Mouse (Mus musculus): ENCODE data around the gene Nmnat1. TPM values are rescaled to one million over a fixed set of nuclear protein-coding genes. Genes with fewer than 3 reads are reported as not detected.

Nmnat1 gene
- total RNA-seq (2023): 1 to 10 TPM; 4.8 to 7.3 TPM

GRCm38 (mm10) chr4:149485053-149485824, at the start of gene Nmnat1, which contains the start of gene Lzic:
Gene Nmnat1, minus strand, starts transcription at chr4:149485202.
Gene Lzic, plus strand, starts transcription at chr4:149485229.

GRCm38 (mm10) chr4:149517868-149518340, 32.9 kb upstream of the Nmnat1 start, which contains the start of gene Ctnnbip1:
Gene Ctnnbip1, plus strand, starts transcription at chr4:149518236.

GRCm38 (mm10) chr4:149477078-149477477, 7.9 kb downstream of the Nmnat1 start, which contains the start of gene Tmem274:
Gene Tmem274, plus strand, starts transcription at chr4:149477378.

GRCm38 (mm10) chr4:149454879-149455278, 30.1 kb downstream of the Nmnat1 start, which contains the start of gene Rbp7:
Gene Rbp7, minus strand, starts transcription at chr4:149454978.

GRCm38 (mm10) chr4:149426325-149427199, 58.4 kb downstream of the Nmnat1 start, which contains the start of gene Ube4b:
Gene Ube4b, minus strand, starts transcription at chr4:149426749.

Other genes with a start within 250 kb of the Nmnat1 start
- 10 to 100 TPM; 65.5 to 67.9 TPM for gene Kif1b, start 177.5 kb downstream of the Nmnat1 start, total RNA-seq (2023)
- 100 to 1,000 TPM in 1 of 2 experiments, 10 to 100 TPM in 1; 82.4 to 105 TPM for gene Ube4b, start 58.5 kb downstream of the Nmnat1 start, total RNA-seq (2023)
- not detected for gene Rbp7, start 30.2 kb downstream of the Nmnat1 start, total RNA-seq (2023)
- not detected for gene Tmem274, start 7.8 kb downstream of the Nmnat1 start, total RNA-seq (2023)
- gene Lzic, start within 50 bp of the Nmnat1 start, total RNA-seq (2023): 10 to 100 TPM; 23.7 to 26.5 TPM
- under 1 TPM; 0.64 to 0.65 TPM for gene Ctnnbip1, start 33.0 kb upstream of the Nmnat1 start, total RNA-seq (2023)
- gene Clstn1, start 101.3 kb upstream of the Nmnat1 start, total RNA-seq (2023): 10 to 100 TPM in 1 of 2 experiments, 1 to 10 TPM in 1; 9.7 to 10.6 TPM
- gene Pik3cd, start 217.4 kb upstream of the Nmnat1 start, total RNA-seq (2023): 100 to 1,000 TPM; 680 to 683 TPM